Mouse (Mus musculus) thymus, adult 2 months (tissue): ENCODE results near the gene Ect2l.

Experiments
- CTCF ChIP-seq: fragments of 200-500 bp; IDR thresholded peaks from 2 replicates; pipeline ENCODE4 v1.5.1; 2012; ENCODE audit warnings: mild to moderate bottlenecking, control low read depth, low read length, moderate library complexity, borderline replicate concordance; ENCODE audit not compliant: control insufficient read depth, poor library complexity, insufficient read depth; ENCODE audit errors: extremely low read depth
- POLR2A ChIP-seq: fragments of 200-500 bp; IDR thresholded peaks from 2 replicates; pipeline ENCODE4 v1.6.1; 2012; ENCODE audit warnings: mild to moderate bottlenecking, low read length, control low read depth, moderate library complexity; ENCODE audit not compliant: control insufficient read depth, poor library complexity, insufficient read depth; ENCODE audit errors: extremely low read depth

- TF ChIP-seq CTCF = no peak
- TF ChIP-seq POLR2A = no peak
Observed at GRCm38 (mm10) chr10:18130276-18130675, 80.4 kb downstream of the Ect2l start.
